29 mouse cellular contexts compared by ENCODE assay signal in genomic region chr17:55298852-55299251, GRCm38 (mm10).
"Had no signal": no experiment of that assay in that cellular context is flagged by ENCODE, and none has a peak within 500 bp of the region (broad histone marks: within the 10 kb centered on the region; RNA-seq: fewer than 3 reads in every experiment).

No protein-coding gene starts in this region.

- H3K4me1 ChIP-seq: limb, embryonic 10.5 days; limb, embryonic 12.5 days; limb, embryonic 13.5 days; limb, embryonic 15.5 days; liver, embryonic 12.5 days; liver, embryonic 13.5 days; liver, embryonic 15.5 days; lung, embryonic 15.5 days; megakaryocyte, embryonic 14.5 days; midbrain, embryonic 10.5 days; midbrain, embryonic 12.5 days; midbrain, embryonic 13.5 days; midbrain, embryonic 15.5 days; neural tube, embryonic 12.5 days had no signal

- H3K27ac ChIP-seq: limb, embryonic 10.5 days; limb, embryonic 12.5 days; limb, embryonic 13.5 days; limb, embryonic 15.5 days; liver, embryonic 12.5 days; liver, embryonic 13.5 days; liver, embryonic 14.5 days; liver, embryonic 15.5 days; lung, embryonic 15.5 days; macrophage; midbrain, embryonic 10.5 days; midbrain, embryonic 12.5 days; midbrain, embryonic 13.5 days; midbrain, embryonic 15.5 days; neural tube, embryonic 12.5 days had no signal

- DNase-seq: liver; liver, embryonic 13.5 days; liver, postnatal 0 days; lung, adult 18-20 months; lung, adult 2 months; lung, embryonic 14.5 days; lung, postnatal 10 days; lung, postnatal 14 days; lung, postnatal 36 days; lung, postnatal 4 days; midbrain, embryonic 14.5 days had no signal

- H3K9ac ChIP-seq: limb, embryonic 12.5 days; limb, embryonic 13.5 days; limb, embryonic 15.5 days; liver, embryonic 12.5 days; liver, embryonic 13.5 days; liver, embryonic 14.5 days; liver, embryonic 15.5 days; liver, postnatal 0 days; lung, embryonic 14.5 days; lung, embryonic 15.5 days; midbrain, embryonic 12.5 days; midbrain, embryonic 13.5 days; midbrain, embryonic 15.5 days; neural tube, embryonic 12.5 days had no signal

- ATAC-seq: liver, embryonic 12.5 days; liver, postnatal 0 days; lung, postnatal 0 days; midbrain, embryonic 13.5 days; midbrain, embryonic 15.5 days; midbrain, embryonic 16.5 days had no signal

- H3K4me3 ChIP-seq: limb, embryonic 10.5 days; limb, embryonic 12.5 days; limb, embryonic 13.5 days; limb, embryonic 15.5 days; liver, embryonic 12.5 days; liver, embryonic 13.5 days; liver, embryonic 15.5 days; lung, embryonic 15.5 days; megakaryocyte, embryonic 14.5 days; midbrain, embryonic 10.5 days; midbrain, embryonic 12.5 days; midbrain, embryonic 13.5 days; midbrain, embryonic 15.5 days; myocyte; neural tube, embryonic 12.5 days had no signal

- H3K36me3 ChIP-seq: limb, embryonic 10.5 days; limb, embryonic 12.5 days; limb, embryonic 13.5 days; limb, embryonic 15.5 days; liver, embryonic 12.5 days; liver, embryonic 13.5 days; liver, embryonic 15.5 days; lung, embryonic 15.5 days; midbrain, embryonic 10.5 days; midbrain, embryonic 12.5 days; midbrain, embryonic 13.5 days; midbrain, embryonic 15.5 days; neural tube, embryonic 12.5 days had no signal

- H3K27me3 ChIP-seq: limb, embryonic 12.5 days; limb, embryonic 13.5 days; limb, embryonic 15.5 days; liver, embryonic 12.5 days; liver, embryonic 13.5 days; liver, embryonic 15.5 days; lung, embryonic 15.5 days; megakaryocyte, embryonic 14.5 days; midbrain, embryonic 12.5 days; midbrain, embryonic 13.5 days; midbrain, embryonic 15.5 days; neural tube, embryonic 12.5 days had no signal
